Mouse (Mus musculus): ENCODE results near the gene Acsl1.
"Not testable (repeated sequence)": the region's sequence is repeated elsewhere in the genome, so short reads cannot be mapped to it uniquely, and the experiment has no call there.

Gene Acsl1

GRCm38 (mm10) chr8:46566914-46567529, 96.2 kb downstream of the Acsl1 start:
- no peak for DNase-seq

GRCm38 (mm10) chr8:46567946-46568345, 97.1 kb downstream of the Acsl1 start:
- DNase-seq = no peak

DNA sequence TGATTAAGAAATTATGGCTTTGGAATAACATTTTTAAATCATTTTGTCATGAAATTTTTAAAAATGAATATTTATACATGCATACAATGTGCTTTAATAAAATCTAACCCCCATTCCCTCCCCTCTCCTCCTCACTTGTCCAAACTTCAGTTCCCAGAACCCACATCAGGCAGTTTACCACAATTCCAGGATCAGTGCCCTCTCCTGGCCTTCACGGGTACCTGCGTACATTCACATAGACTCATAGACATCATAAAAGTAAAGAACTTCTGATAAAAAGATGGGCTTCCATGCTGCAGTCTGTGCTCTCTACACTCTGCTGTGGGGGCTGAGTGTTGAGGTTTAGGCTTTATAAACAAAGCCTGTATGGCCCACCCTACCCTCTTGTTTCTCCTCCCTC, 98.1 kb downstream of the Acsl1 start:
- DNase-seq = no peak

GRCm38 (mm10) chr8:46569659-46570441, 99.0 kb downstream of the Acsl1 start:
- DNase-seq = no peak

DNA sequence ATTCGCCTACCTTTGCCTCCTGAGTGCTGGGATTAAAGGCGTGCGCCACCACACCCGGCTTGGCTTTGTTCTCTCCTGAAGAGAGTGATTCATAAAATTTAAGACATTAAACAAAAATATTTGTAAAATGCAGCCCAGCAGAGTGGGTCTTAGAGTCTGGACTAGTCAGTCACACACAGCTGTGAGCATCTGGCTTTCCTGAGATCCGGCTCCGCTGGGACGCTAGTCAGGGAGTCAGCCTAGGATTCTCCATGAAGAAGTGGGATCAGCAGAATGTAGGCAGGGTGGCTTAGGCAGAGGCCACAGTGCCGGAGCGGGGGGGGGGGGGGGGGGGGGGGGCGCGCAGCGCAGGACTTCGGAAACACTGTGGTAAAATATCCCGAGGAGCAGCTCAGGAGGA, 99.8 kb downstream of the Acsl1 start:
- DNase-seq = no peak

GRCm38 (mm10) chr8:46573446-46573845, 102.6 kb downstream of the Acsl1 start:
- DNase-seq = no peak

- no peak for DNase-seq
These were observed 103.1 kb downstream of the Acsl1 start for GRCm38 (mm10) chr8:46573964-46574363.

DNA sequence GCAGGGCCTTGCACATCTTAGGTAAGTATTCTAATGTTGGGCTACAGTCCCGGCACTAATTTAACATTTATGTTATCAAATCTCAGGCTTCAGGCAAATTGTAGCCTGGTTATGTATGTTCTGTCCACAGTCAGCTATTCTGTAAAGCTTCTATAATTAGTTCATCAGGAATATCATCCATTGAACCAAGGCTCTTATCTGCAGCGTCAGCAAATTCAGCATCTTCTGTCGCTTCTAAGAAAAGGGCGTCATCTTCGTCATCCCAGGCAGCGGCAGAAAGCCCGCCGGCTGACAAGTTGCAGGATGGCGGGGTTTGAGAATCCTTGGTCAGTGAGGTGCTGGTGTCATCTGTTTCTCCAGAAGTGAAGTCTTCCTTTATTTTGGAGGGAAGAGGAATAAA, 108.0 kb downstream of the Acsl1 start:
- no peak for DNase-seq

GRCm38 (mm10) chr8:46584328-46584727, 113.5 kb downstream of the Acsl1 start:
- not testable (repeated sequence) for DNase-seq

GRCm38 (mm10) chr8:46585576-46585975, 114.7 kb downstream of the Acsl1 start:
- DNase-seq = no peak

All from cerebellum, adult 9-11 months (tissue).